Mouse (Mus musculus) heart, embryonic 12.5 days (tissue): ENCODE results near the gene Erich4. TPM values are rescaled to one million over a fixed set of nuclear protein-coding genes. Genes with fewer than 3 reads are reported as not detected.

Source experiments
- ATAC-seq: fragments of 200-750 bp; cut with Nextera tagmentation; 2 replicates; pipeline ENCODE4 v1.8.0; 2017; ENCODE audit warnings: moderate TSS enrichment, moderate library complexity; ENCODE audit not compliant: insufficient number of reproducible peaks, low FRiP score
- H3K27ac ChIP-seq: fragments of 300-500 bp; sonication (generic); 2 replicates; pipeline ENCODE4 v1.5.1; 2016; ENCODE audit warnings: mild to moderate bottlenecking, moderate library complexity; ENCODE audit not compliant: poor library complexity, severe bottlenecking
- H3K27me3 ChIP-seq: fragments of 300-500 bp; sonication (generic); replicated peaks from 2 replicates; pipeline ENCODE4 v1.6.1; 2016; ENCODE audit warnings: mild to moderate bottlenecking, moderate library complexity
- H3K36me3 ChIP-seq: fragments of 300-500 bp; sonication (generic); 2 replicates; pipeline ENCODE4 v1.6.1; 2016; ENCODE audit warnings: mild to moderate bottlenecking, moderate library complexity
- H3K4me1 ChIP-seq: fragments of 300-500 bp; sonication (generic); replicated peaks from 2 replicates; pipeline ENCODE4 v1.6.1; 2016; ENCODE audit warnings: mild to moderate bottlenecking
- H3K4me2 ChIP-seq: fragments of 300-500 bp; sonication (generic); 2 replicates; pipeline ENCODE4 v1.6.1; 2016; ENCODE audit warnings: mild to moderate bottlenecking, moderate library complexity
- H3K4me3 ChIP-seq: fragments of 300-500 bp; sonication (generic); 2 replicates; pipeline ENCODE4 v1.5.1; 2016; ENCODE audit warnings: mild to moderate bottlenecking
- H3K9ac ChIP-seq: fragments of 300-500 bp; sonication (generic); 2 replicates; pipeline ENCODE4 v1.6.1; 2016; ENCODE audit warnings: mild to moderate bottlenecking, moderate library complexity
- H3K9me3 ChIP-seq: fragments of 300-500 bp; sonication (generic); replicated peaks from 2 replicates; pipeline ENCODE4 v1.6.1; 2016; ENCODE audit warnings: mild to moderate bottlenecking, moderate library complexity
- WGBS: fragments of 180-500 bp; shearing (Covaris S2); methylation state at CpG from one replicate; pipeline ENCODE4 v1.1.7; 2016; 5-methylcytosine and 5-hydroxymethylcytosine counted together
- polyA plus RNA-seq: library from polyadenylated mRNA; unstranded; fragments of >200 nt; fragmentation: Nextera tagmentation; extraction: Ambion mirVana; gene quantifications from 2 replicates; pipeline ENCODE4 v1.2.1, GENCODE M21; 2016

Gene Erich4
- polyA plus RNA-seq = not detected in 2 replicates

- 70% methylated on average over 5 of the region's 5 CpGs for WGBS
- no peak within 1 kb of the TSS for H3K27ac ChIP-seq
- ATAC-seq = no peak
Measured at GRCm38 (mm10) chr7:25615706-25616011, at the start of gene Erich4. Gene Erich4 (minus strand): TSS chr7:25615892.

GRCm38 (mm10) chr7:25658657-25659472, 43.2 kb upstream of the Erich4 start, which contains the start of the genes Bckdha and Exosc5:
Gene Bckdha (minus strand): TSS chr7:25658981.
Gene Exosc5 (plus strand): TSS chr7:25659164.
- peak; percentile 100 for ATAC-seq
- Histone ChIP-seq H3K9ac (peak within 1 kb of the TSS; percentile 80), H3K4me1 (peaks cover 23% of the 10 kb centered on the region), H3K4me3 (peak within 1 kb of the TSS; percentile 72), H3K27ac (peak within 1 kb of the TSS; percentile 41), H3K36me3 (peaks cover 17% of the 10 kb centered on the region), H3K9me3 (no peaks in the 10 kb centered on the region), H3K4me2 (peak within 1 kb of the TSS; percentile 82), H3K27me3 (no peaks in the 10 kb centered on the region)
- under 1% methylated on average over 50 of the region's 50 CpGs for WGBS

More at GRCm38 (mm10) chr7:25615706-25616011, at the start of gene Erich4:
- no peak within 1 kb of the TSS for H3K4me3 ChIP-seq
- no peak within 1 kb of the TSS for H3K9ac ChIP-seq
- no peak within 1 kb of the TSS for H3K4me2 ChIP-seq
- no peaks in the 10 kb centered on the region for H3K36me3 ChIP-seq
- H3K4me1 ChIP-seq = peaks cover 4% of the 10 kb centered on the region; the same call in 1 of the 2 replicates
- H3K9me3 ChIP-seq = no peaks in the 10 kb centered on the region
- 0 out of 2 replicates have a peak, but pooled peaks cover 3% of the 10 kb centered on the region for H3K27me3 ChIP-seq

GRCm38 (mm10) chr7:25657785-25658184, 42.1 kb upstream of the Erich4 start:
- Histone ChIP-seq H3K4me3 (peak overlapping the region; percentile 72), H3K4me2 (peak overlapping the region; percentile 82), H3K4me1 (peaks cover 23% of the 10 kb centered on the region), H3K27me3 (no peaks in the 10 kb centered on the region), H3K27ac (no peak overlapping the region), H3K9me3 (no peaks in the 10 kb centered on the region), H3K36me3 (peaks cover 11% of the 10 kb centered on the region), H3K9ac (peak overlapping the region; percentile 80)
- 31% methylated on average over 10 of the region's 10 CpGs for WGBS
- ATAC-seq = no peak

GRCm38 (mm10) chr7:25655601-25656428, 40.1 kb upstream of the Erich4 start:
- H3K9ac ChIP-seq = no peak overlapping the region
- H3K27ac ChIP-seq = no peak overlapping the region
- H3K36me3 ChIP-seq = no peaks in the 10 kb centered on the region
- H3K9me3 ChIP-seq = no peaks in the 10 kb centered on the region
- H3K4me2 ChIP-seq = no peak overlapping the region
- H3K4me1 ChIP-seq = peaks cover 23% of the 10 kb centered on the region
- no peak overlapping the region for H3K4me3 ChIP-seq
- no peaks in the 10 kb centered on the region for H3K27me3 ChIP-seq
- 68% methylated on average over 11 of the region's 11 CpGs for WGBS
- ATAC-seq = no peak

GRCm38 (mm10) chr7:25652244-25652759, 36.6 kb upstream of the Erich4 start:
- peaks cover 7% of the 10 kb centered on the region; the same call in 1 of the 2 replicates for H3K4me1 ChIP-seq
- no peak overlapping the region for H3K4me3 ChIP-seq
- H3K27ac ChIP-seq = no peak overlapping the region
- no peak overlapping the region for H3K9ac ChIP-seq
- H3K4me2 ChIP-seq = no peak overlapping the region
- ATAC-seq = no peak
- no peaks in the 10 kb centered on the region for H3K36me3 ChIP-seq
- WGBS = 89% methylated on average over 12 of the region's 12 CpGs
- H3K9me3 ChIP-seq = no peaks in the 10 kb centered on the region
- H3K27me3 ChIP-seq = no peaks in the 10 kb centered on the region

- H3K9me3 ChIP-seq = no peaks in the 10 kb centered on the region
- H3K4me1 ChIP-seq = no peaks in the 10 kb centered on the region
- H3K4me2 ChIP-seq = no peak overlapping the region
- no peak for ATAC-seq
- H3K27ac ChIP-seq = no peak overlapping the region
- no peaks in the 10 kb centered on the region for H3K27me3 ChIP-seq
- WGBS = 84% methylated on average over 8 of the region's 8 CpGs
- no peak overlapping the region for H3K9ac ChIP-seq
- no peaks in the 10 kb centered on the region for H3K36me3 ChIP-seq
- H3K4me3 ChIP-seq = no peak overlapping the region
Measured at GRCm38 (mm10) chr7:25651281-25651680, 35.6 kb upstream of the Erich4 start.

- Histone ChIP-seq H3K27ac (no peak overlapping the region), H3K36me3 (no peaks in the 10 kb centered on the region), H3K27me3 (no peaks in the 10 kb centered on the region), H3K9ac (no peak overlapping the region), H3K4me1 (no peaks in the 10 kb centered on the region), H3K9me3 (no peaks in the 10 kb centered on the region), H3K4me3 (no peak overlapping the region), H3K4me2 (no peak overlapping the region)
- ATAC-seq = no peak
- WGBS = 67% methylated on average over 5 of the region's 5 CpGs
Measured at GRCm38 (mm10) chr7:25649839-25650238, 34.1 kb upstream of the Erich4 start.

- Histone ChIP-seq H3K4me3 (no peak overlapping the region), H3K9ac (no peak overlapping the region), H3K4me2 (no peak overlapping the region), H3K27ac (no peak overlapping the region), H3K27me3 (no peaks in the 10 kb centered on the region), H3K9me3 (no peaks in the 10 kb centered on the region), H3K4me1 (0 out of 2 replicates have a peak, but pooled peaks cover 6% of the 10 kb centered on the region), H3K36me3 (no peaks in the 10 kb centered on the region)
- 0 out of 2 replicates have a peak, but pooled peaks have one; percentile 18 for ATAC-seq
- 55% methylated on average over 5 of the region's 5 CpGs for WGBS
Measured at GRCm38 (mm10) chr7:25647574-25648123, 32.0 kb upstream of the Erich4 start.

GRCm38 (mm10) chr7:25645074-25645473, 29.4 kb upstream of the Erich4 start:
- Histone ChIP-seq H3K9ac (no peak overlapping the region), H3K4me1 (0 out of 2 replicates have a peak, but pooled peaks cover 6% of the 10 kb centered on the region), H3K4me3 (no peak overlapping the region), H3K36me3 (peaks cover 7% of the 10 kb centered on the region), H3K4me2 (no peak overlapping the region), H3K9me3 (no peaks in the 10 kb centered on the region), H3K27me3 (no peaks in the 10 kb centered on the region), H3K27ac (no peak overlapping the region)
- WGBS = 67% methylated on average over 14 of the region's 14 CpGs
- no peak for ATAC-seq

- Histone ChIP-seq H3K36me3 (peaks cover 7% of the 10 kb centered on the region), H3K9me3 (no peaks in the 10 kb centered on the region), H3K27me3 (no peaks in the 10 kb centered on the region), H3K4me1 (0 out of 2 replicates have a peak, but pooled peaks cover 6% of the 10 kb centered on the region), H3K4me2 (no peak overlapping the region), H3K27ac (no peak overlapping the region), H3K9ac (no peak overlapping the region), H3K4me3 (no peak overlapping the region)
- no peak for ATAC-seq
- WGBS = 75% methylated on average over 4 of the region's 4 CpGs
Measured at GRCm38 (mm10) chr7:25644631-25645030, 28.9 kb upstream of the Erich4 start.
